Mouse (Mus musculus) layer of hippocampus, adult 9-10 months (tissue): ENCODE measurements around the gene Ctbs.
A peak's percentile ranks its signal among the peaks of the same experiment; 100 is the strongest.
"Not testable (repeated sequence)": the region's sequence is repeated elsewhere in the genome, so short reads cannot be mapped to it uniquely, and the experiment has no call there.

Experiments
- DNase-seq: peaks from one replicate; pipeline ENCODE4 v3.0.0; 2022; ENCODE audit warnings: low spot score

Ctbs gene

DNA sequence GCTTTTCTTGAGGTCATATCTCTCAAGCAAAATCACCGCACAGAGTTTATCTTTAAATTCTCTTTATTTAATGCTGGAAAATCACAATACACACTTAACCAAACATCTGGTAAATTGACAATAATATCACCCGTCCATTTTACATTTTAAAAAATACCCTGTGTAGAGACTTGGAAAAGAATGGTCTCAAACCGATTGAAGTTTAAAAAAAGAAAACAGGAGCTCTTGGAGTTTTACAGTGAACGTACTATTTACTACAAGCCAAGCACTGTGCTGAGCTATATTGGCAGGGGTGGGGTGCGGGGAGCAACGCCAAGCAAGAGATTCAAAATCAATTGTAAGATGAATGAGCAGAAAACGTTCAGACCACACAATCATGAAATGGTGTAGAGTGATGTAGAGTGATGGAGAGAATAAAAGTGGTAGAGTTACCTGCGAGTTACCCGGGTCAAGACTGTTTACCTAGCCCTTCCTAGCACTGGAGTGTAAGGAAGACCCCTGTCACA lies at the start of gene Ctbs:
Gene Ctbs, plus strand, starts transcription at position 51 of the 506 bp plus-strand sequence.
- DNase-seq: no peak

GRCm38 (mm10) chr3:146403770-146404169 lies 45.8 kb upstream of the Ctbs start:
- no peak for DNase-seq

- peak; percentile 87 for DNase-seq
Measured at GRCm38 (mm10) chr3:146404311-146405201, 45.0 kb upstream of the Ctbs start, which contains the start of gene Ssx2ip. Gene Ssx2ip (plus strand): TSS chr3:146404642.

- no peak for DNase-seq
Measured at GRCm38 (mm10) chr3:146405213-146406006, 44.2 kb upstream of the Ctbs start.

- DNase-seq: no peak
Measured at GRCm38 (mm10) chr3:146406007-146406341, 43.6 kb upstream of the Ctbs start.

DNA sequence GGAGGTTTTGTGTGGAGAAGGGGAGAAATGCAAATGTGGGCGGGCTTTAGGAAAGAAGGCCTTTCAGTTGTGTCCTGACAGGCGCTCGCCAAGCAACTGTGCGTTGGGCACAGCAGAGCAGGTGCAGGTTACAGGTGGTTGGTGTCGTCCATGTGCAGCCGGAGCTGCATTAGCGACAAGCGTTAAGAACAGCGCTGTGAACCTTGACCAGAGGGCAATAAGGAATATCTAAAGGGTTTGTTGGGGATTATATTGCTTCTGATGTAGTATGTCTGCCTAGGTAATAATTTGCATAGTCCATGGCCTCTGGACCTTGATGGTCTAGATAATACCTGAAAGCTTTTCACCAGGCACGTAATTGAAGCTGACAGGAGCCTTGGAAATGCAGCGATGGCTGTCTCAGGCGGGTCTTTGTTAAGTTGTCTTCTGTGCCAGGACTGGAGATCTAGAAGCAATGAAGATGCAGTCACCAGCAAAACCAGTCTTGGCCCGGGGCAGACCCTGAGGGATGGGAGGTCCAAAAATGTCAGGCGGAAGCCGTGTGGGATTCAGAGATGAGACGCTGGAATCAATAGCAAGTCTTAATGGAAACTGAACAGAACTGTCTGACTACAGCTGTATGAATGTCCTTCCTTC lies 42.4 kb upstream of the Ctbs start:
- DNase-seq: no peak

DNA sequence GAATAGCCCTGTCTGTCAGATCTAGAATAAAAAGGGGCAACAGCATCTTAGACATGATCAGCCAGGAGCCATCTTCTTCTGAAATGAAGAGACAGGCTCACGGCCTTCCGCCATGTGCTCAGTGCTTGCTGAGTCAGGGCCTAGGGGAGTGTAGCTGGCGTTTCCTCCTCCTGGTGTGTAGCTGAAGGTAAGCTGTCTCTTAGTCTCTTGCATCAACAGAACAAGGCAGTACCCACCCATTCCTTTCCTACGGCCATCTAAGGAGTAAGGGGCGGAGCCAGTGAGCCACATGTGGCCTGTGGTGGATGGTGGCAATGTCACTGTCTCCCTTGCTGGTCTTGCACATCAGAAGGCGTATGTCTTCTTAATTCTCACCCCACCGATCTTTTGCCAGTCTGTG lies 39.5 kb upstream of the Ctbs start:
- DNase-seq: no peak

DNA sequence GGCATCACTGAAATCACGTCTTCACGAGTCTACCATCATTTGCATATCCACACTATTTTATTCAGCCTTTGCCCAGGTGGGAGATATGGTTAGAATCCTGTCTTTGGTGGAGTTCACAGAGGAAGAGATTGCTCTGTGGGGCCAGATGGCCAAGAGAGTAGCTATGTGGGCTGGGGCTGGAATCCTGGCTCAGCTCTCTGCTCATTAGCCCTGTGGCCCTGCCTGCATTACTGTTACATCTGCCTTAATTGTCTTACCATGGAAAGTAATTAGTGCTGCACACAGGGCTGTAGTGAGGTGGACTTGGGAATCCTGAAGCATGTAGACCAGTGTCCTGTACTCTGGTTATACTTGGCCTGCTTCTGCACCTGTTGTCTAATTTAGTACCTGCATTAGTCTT lies 37.6 kb upstream of the Ctbs start:
- DNase-seq: no peak

DNA sequence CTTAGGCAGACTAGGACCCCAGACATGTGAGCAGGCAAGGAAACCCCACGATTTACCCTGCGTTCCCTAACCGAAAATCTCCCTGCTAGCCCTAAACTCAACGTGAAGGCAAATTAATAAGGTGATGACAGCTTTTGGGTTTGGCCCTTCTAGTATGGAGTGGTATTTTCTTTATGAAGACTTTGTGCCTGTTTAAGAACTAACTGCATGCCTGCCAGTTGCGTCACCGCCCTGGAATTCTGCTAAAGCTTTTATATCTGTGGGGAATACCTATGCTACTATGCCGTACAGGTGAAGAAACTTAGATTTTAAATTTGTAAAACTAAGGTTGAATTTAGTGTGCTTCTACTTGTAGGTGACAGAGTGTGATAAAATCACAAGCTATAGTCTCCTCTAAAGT lies 37.1 kb upstream of the Ctbs start:
- DNase-seq: no peak

DNA sequence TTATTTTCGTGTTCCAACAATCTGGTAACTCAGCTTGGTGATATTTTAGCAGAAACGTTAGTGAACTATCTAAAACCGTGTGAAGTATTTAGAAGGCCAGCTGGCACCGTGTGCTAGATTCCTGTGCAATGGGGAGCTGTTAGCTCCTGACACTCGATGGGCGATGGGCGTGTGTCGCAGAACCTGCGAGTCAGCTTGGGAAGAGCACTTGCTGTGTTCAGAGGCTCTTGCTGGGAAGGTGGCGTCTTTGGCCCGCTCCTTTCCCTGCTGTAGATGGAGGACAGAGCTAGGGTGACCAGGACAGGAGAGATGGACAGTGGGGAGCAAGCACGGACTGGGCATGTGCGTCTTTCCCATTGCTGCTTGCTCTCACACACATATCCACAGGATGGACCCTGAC lies 36.6 kb upstream of the Ctbs start:
- no peak for DNase-seq

DNA sequence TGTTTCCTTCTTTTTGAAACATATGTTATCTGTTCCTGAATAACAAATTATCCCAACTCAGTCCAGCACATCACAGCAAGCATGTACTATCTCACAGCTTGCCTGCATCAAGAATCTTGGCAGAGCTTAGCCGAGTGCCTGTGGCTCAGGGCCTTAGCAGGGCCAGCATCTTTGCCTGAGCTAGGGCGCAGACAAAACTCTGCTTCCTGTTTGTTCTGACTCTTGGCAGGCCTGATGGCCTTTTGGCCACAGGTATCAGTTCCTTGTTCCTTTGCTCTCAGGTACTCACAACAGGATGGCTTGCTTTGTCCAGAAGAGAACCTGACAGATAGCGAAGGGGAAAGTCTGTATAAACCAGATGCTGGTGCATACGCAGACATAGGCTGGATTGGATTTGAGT lies 35.6 kb upstream of the Ctbs start:
- DNase-seq: no peak

DNA sequence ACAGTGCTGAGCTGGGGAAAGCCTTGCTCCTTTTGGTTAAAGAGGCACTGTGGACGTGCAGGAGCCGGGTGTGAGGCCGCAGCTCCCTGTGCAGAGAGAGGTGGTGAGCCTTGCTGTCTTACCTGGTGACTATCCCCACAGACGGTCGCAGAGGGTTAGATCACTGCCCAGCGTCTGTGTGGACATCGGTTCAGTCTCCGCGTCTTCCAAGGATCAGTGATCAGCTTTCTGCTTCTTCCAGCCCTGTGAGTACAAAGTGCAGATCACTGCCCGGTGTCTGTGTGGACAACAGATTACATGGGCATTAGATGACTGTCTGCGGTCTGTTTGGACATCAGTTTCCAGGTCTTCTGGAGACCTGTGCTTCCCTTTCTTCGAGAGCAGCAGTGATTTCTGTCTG lies 35.0 kb upstream of the Ctbs start:
- no peak for DNase-seq

DNA sequence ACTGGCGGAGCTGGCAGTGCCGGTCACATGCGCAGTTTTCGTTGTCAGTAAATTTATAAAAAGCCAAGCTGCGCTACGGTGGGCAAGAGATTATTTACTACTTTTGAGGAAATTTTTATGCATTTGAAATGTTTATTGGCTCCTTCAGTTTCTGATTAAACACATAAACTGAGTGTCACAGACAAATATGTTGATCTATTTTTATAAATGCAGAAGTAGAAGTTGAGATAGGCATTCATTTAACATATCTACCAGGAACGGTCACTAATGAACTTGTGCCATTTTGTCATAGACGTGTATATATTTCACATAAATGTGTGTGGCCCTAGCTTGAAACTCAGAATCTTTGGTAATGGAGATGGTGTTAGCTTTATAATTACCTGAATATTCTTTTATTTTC lies 31.7 kb upstream of the Ctbs start:
- DNase-seq: no peak

- DNase-seq: no peak
Measured at GRCm38 (mm10) chr3:146418901-146419300, 30.7 kb upstream of the Ctbs start.

DNA sequence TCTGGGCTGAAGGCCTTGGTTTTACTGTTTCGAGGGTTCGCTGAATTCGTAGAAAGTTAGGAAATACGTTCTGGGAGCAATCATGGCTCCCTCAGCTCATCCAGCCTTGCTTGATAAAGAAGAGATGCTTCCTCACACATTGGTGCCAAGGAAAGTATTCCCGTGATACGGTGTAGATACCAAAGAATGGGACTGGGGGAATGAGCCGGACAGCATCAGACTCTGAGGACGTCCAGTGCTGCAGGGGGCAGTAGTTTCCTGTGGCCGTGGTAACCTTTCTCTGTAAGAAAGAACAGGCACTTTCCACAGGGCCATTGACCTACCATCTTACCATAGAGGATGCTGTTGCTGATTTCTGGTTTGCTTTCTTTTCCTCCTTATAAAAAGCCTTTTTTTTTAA lies 30.1 kb upstream of the Ctbs start:
- DNase-seq: no peak

DNA sequence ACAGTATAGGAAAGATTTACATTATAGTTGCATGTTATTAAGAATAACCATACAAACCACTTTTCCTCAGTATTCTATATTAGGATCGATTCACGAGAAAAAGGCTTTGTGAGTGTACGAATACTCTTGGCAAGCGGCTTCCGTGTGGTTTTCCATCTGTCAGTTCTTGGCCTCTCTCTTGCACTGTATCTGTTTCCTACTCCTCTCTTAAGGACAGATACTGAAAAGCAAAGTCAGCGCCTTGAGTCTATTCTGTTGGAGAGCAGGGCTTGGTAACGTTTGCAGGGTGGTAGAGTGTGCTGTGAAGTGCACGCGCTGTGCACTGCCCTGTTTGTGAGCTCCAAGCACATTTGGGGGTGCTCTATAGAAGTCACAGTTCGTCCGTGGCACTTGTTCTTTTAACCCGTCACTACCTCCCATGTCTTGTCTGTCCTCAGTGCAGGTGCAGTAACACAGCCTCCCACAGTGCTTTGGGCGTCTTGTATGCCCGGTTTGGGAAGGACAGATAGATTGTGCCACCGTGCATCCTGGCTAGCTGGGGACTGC lies 29.5 kb upstream of the Ctbs start:
- no peak for DNase-seq

- no peak for DNase-seq
Measured at GRCm38 (mm10) chr3:146421787-146422186, 27.8 kb upstream of the Ctbs start.

DNA sequence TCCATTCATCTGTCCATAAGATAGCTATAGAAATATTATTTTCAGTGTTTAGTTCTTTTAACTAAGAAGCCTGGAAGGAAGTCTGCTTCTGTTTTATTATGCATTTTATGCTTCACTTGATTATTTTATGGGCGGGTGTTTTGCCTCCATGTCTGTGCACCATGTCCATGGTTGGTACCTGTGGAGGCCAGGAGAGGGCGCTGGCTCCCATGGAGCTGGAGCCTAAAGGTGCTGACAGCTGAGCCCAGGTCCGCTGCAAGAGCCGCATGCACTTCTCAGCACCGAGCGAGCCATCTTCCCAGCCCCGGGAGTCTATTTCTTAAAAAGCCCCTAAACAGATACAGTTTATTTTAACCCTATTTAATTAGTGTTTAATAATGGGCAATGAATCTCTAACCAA lies 25.9 kb upstream of the Ctbs start:
- no peak for DNase-seq

- DNase-seq: no peak
Measured at GRCm38 (mm10) chr3:146424306-146424900, 25.2 kb upstream of the Ctbs start.

- DNase-seq: no peak
Measured at GRCm38 (mm10) chr3:146425902-146426301, 23.7 kb upstream of the Ctbs start.

- DNase-seq: no peak
Measured at GRCm38 (mm10) chr3:146426489-146426888, 23.1 kb upstream of the Ctbs start.

- DNase-seq: not testable (repeated sequence)
Measured at GRCm38 (mm10) chr3:146433063-146433462, 16.5 kb upstream of the Ctbs start.
